Mouse (Mus musculus) CH12F3 (cell line): ENCODE data around the gene Vezf1.

Experiments
- in situ Hi-C: fragments of 300-500 bp; cut with MboI; formaldehyde crosslinking; loops from 2 replicates; pipeline ENCODE4 v1.14.3; 2020; ENCODE audit warnings: low sequenced_read_pairs

Gene Vezf1

GRCm38 (mm10) chr11:88122545-88122944 lies 54.5 kb downstream of the Vezf1 start:
- in situ Hi-C loops = no loop called here

- in situ Hi-C loops = no loop called here
Measured at GRCm38 (mm10) chr11:88123021-88123420, 54.9 kb downstream of the Vezf1 start.

GRCm38 (mm10) chr11:88123731-88124130 lies 55.7 kb downstream of the Vezf1 start:
- in situ Hi-C loops = no loop called here

- in situ Hi-C loops = no loop called here
Measured at GRCm38 (mm10) chr11:88125483-88125882, 57.4 kb downstream of the Vezf1 start.

- in situ Hi-C loops = no loop called here
Measured at GRCm38 (mm10) chr11:88126306-88126793, 58.3 kb downstream of the Vezf1 start.

GRCm38 (mm10) chr11:88128461-88128860 lies 60.4 kb downstream of the Vezf1 start:
- in situ Hi-C loops = no loop called here

- in situ Hi-C loops = no loop called here
Measured at GRCm38 (mm10) chr11:88129281-88129680, 61.2 kb downstream of the Vezf1 start.

GRCm38 (mm10) chr11:88129935-88130334 lies 61.9 kb downstream of the Vezf1 start:
- in situ Hi-C loops = no loop called here

GRCm38 (mm10) chr11:88131847-88132246 lies 63.8 kb downstream of the Vezf1 start:
- in situ Hi-C loops = no loop called here
